Mouse (Mus musculus): ENCODE measurements around the gene Herpud2. TPM values are rescaled to one million over a fixed set of nuclear protein-coding genes. Genes with fewer than 3 reads are reported as not detected.
"Not testable (repeated sequence)": the region's sequence is repeated elsewhere in the genome, so short reads cannot be mapped to it uniquely, and the experiment has no call there.

Herpud2 gene
- polyA plus RNA-seq, 1 experiment from 2014 or later: 29.2 TPM

DNA sequence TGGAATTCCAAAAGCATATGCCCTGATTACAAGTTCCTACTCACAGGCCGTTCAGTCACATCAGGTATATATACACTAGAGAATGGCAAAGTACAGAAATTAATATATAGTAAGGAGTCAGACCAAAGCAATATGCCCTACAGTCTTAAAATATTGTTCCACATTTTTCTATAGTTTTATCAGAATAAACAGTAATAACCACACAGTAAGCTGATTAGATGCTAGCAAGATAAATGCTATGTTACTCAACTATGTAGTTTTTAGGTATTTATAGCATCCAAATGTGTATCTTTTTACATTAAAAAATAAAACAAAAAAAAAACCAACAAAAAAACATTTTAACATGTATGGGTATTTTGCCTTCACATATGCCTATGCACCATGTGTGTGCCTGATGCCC, 5.7 kb downstream of the Herpud2 start:
- peaks cover 24% of the 10 kb centered on the region for H3K4me1 ChIP-seq (replicated peaks)
- no peak overlapping the region for H3K4me2 ChIP-seq
- H3K9ac ChIP-seq: no peak overlapping the region
- ATAC-seq (replicated peaks; ENCODE audit: insufficient number of reproducible peaks, insufficient read depth, low FRiP score, low read depth): no peak
- H3K27me3 ChIP-seq: no peaks in the 10 kb centered on the region
- WGBS: 22% methylated on average over 1 of the region's 1 CpGs
- H3K36me3 ChIP-seq: no peaks in the 10 kb centered on the region
- 0 out of 2 replicates have a peak overlapping the region, but pooled peaks have one; percentile 27 for H3K27ac ChIP-seq
- no peak overlapping the region for H3K4me3 ChIP-seq
- no peaks in the 10 kb centered on the region for H3K9me3 ChIP-seq (replicated peaks)

GRCm38 (mm10) chr9:25143950-25144349, 7.7 kb downstream of the Herpud2 start:
- Histone ChIP-seq H3K36me3 (no peaks in the 10 kb centered on the region), H3K9me3 (replicated peaks) (no peaks in the 10 kb centered on the region), H3K9ac (no peak overlapping the region), H3K27me3 (no peaks in the 10 kb centered on the region), H3K27ac (no peak overlapping the region), H3K4me3 (no peak overlapping the region), H3K4me1 (replicated peaks) (peaks cover 25% of the 10 kb centered on the region), H3K4me2 (no peak overlapping the region)
- ATAC-seq (replicated peaks; ENCODE audit: insufficient number of reproducible peaks, insufficient read depth, low FRiP score, low read depth): no peak

GRCm38 (mm10) chr9:25142988-25143387, 8.6 kb downstream of the Herpud2 start:
- Histone ChIP-seq H3K9me3 (replicated peaks) (no peaks in the 10 kb centered on the region), H3K27ac (no peak overlapping the region), H3K36me3 (no peaks in the 10 kb centered on the region), H3K27me3 (no peaks in the 10 kb centered on the region), H3K4me2 (no peak overlapping the region), H3K4me1 (replicated peaks) (peaks cover 17% of the 10 kb centered on the region), H3K4me3 (no peak overlapping the region), H3K9ac (no peak overlapping the region)
- no peak for ATAC-seq (replicated peaks; ENCODE audit: insufficient number of reproducible peaks, insufficient read depth, low FRiP score, low read depth)
- 94% methylated on average over 1 of the region's 1 CpGs for WGBS

GRCm38 (mm10) chr9:25142041-25142440, 9.6 kb downstream of the Herpud2 start:
- no peak overlapping the region for H3K27ac ChIP-seq
- H3K4me2 ChIP-seq: no peak overlapping the region
- no peak for ATAC-seq (replicated peaks; ENCODE audit: insufficient number of reproducible peaks, insufficient read depth, low FRiP score, low read depth)
- H3K36me3 ChIP-seq: no peaks in the 10 kb centered on the region
- H3K4me1 ChIP-seq (replicated peaks): peaks cover 14% of the 10 kb centered on the region
- no peaks in the 10 kb centered on the region for H3K27me3 ChIP-seq
- WGBS: 94% methylated on average over 3 of the region's 3 CpGs
- no peak overlapping the region for H3K4me3 ChIP-seq
- H3K9me3 ChIP-seq (replicated peaks): no peaks in the 10 kb centered on the region
- no peak overlapping the region for H3K9ac ChIP-seq

DNA sequence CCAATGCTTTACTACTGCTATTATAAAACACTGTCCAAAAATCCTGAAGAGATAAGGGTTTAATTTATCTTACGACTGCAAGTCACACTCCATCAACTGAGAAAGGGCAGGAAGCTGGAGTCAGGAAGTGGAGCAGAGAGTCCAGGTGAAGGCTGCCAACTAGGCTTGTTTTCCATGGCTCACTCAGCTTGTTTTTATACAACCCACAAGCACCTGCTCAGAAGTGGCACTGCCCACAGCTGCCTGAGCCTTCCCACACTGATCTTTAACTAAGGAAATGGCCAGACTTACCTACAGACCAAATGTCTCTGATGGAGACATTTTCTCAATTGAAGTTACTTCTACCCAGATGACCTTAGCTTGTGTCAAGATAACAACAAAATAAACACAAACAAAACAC, 11.3 kb downstream of the Herpud2 start:
- no peak overlapping the region for H3K9ac ChIP-seq
- ATAC-seq (replicated peaks; ENCODE audit: insufficient number of reproducible peaks, insufficient read depth, low FRiP score, low read depth): no peak
- H3K36me3 ChIP-seq: no peaks in the 10 kb centered on the region
- no peaks in the 10 kb centered on the region for H3K27me3 ChIP-seq
- no peak overlapping the region for H3K4me2 ChIP-seq
- no peaks in the 10 kb centered on the region for H3K9me3 ChIP-seq (replicated peaks)
- H3K27ac ChIP-seq: no peak overlapping the region
- H3K4me1 ChIP-seq (replicated peaks): peaks cover 11% of the 10 kb centered on the region; the same call in 1 of the 2 replicates
- WGBS: 25% methylated on average over 1 of the region's 1 CpGs
- no peak overlapping the region for H3K4me3 ChIP-seq

- 85% methylated on average over 1 of the region's 1 CpGs for WGBS
- Histone ChIP-seq H3K27ac (no peak overlapping the region), H3K4me2 (no peak overlapping the region), H3K27me3 (no peaks in the 10 kb centered on the region), H3K9me3 (replicated peaks) (no peaks in the 10 kb centered on the region), H3K4me1 (replicated peaks) (peaks cover 8% of the 10 kb centered on the region; the same call in 1 of the 2 replicates), H3K4me3 (no peak overlapping the region), H3K36me3 (no peaks in the 10 kb centered on the region), H3K9ac (no peak overlapping the region)
- no peak for ATAC-seq (replicated peaks; ENCODE audit: insufficient number of reproducible peaks, insufficient read depth, low FRiP score, low read depth)
Measured at GRCm38 (mm10) chr9:25138900-25139299, 12.7 kb downstream of the Herpud2 start.

- no peak for ATAC-seq (replicated peaks; ENCODE audit: insufficient number of reproducible peaks, insufficient read depth, low FRiP score, low read depth)
- Histone ChIP-seq H3K4me2 (no peak overlapping the region), H3K4me3 (no peak overlapping the region), H3K4me1 (replicated peaks) (no peaks in the 10 kb centered on the region), H3K9me3 (replicated peaks) (no peaks in the 10 kb centered on the region), H3K27me3 (no peaks in the 10 kb centered on the region), H3K27ac (no peak overlapping the region), H3K36me3 (0 out of 2 replicates have a peak, but pooled peaks cover 3% of the 10 kb centered on the region), H3K9ac (no peak overlapping the region)
- WGBS: 63% methylated on average over 4 of the region's 4 CpGs
Measured at GRCm38 (mm10) chr9:25132920-25133319, 18.7 kb downstream of the Herpud2 start.

- no peak overlapping the region for H3K4me2 ChIP-seq
- no peaks in the 10 kb centered on the region for H3K4me1 ChIP-seq (replicated peaks)
- ATAC-seq (replicated peaks; ENCODE audit: insufficient number of reproducible peaks, insufficient read depth, low FRiP score, low read depth): no peak
- H3K27ac ChIP-seq: no peak overlapping the region
- H3K27me3 ChIP-seq: no peaks in the 10 kb centered on the region
- H3K9me3 ChIP-seq (replicated peaks): no peaks in the 10 kb centered on the region
- H3K9ac ChIP-seq: no peak overlapping the region
- H3K36me3 ChIP-seq: 0 out of 2 replicates have a peak, but pooled peaks cover 3% of the 10 kb centered on the region
- H3K4me3 ChIP-seq: no peak overlapping the region
Measured at GRCm38 (mm10) chr9:25132253-25132652, 19.4 kb downstream of the Herpud2 start.

DNA sequence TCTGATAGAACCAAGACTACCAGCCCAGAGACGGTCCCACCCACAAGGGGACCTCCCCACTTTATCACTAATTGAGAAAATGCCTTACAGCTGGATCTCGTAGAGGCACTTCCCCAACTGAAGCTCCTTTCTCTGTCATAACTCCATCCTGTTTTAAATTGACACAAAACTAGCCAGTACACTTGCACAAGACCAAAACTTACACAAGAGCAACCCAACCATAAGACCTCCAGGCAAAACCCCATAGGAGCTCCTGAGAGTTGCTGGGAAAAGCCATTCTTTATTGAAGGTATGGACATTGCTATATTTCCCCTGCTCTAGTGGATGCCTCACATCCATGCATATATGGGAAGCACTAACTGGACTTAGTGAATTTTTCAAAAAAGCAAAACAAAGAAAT, 27.6 kb downstream of the Herpud2 start:
- Histone ChIP-seq H3K4me3 (no peak overlapping the region), H3K36me3 (peaks cover 32% of the 10 kb centered on the region), H3K27me3 (no peaks in the 10 kb centered on the region), H3K4me1 (replicated peaks) (no peaks in the 10 kb centered on the region), H3K9me3 (replicated peaks) (no peaks in the 10 kb centered on the region), H3K9ac (no peak overlapping the region), H3K27ac (no peak overlapping the region), H3K4me2 (no peak overlapping the region)
- ATAC-seq (replicated peaks; ENCODE audit: insufficient number of reproducible peaks, insufficient read depth, low FRiP score, low read depth): no peak
- WGBS: 62% methylated on average over 2 of the region's 2 CpGs

DNA sequence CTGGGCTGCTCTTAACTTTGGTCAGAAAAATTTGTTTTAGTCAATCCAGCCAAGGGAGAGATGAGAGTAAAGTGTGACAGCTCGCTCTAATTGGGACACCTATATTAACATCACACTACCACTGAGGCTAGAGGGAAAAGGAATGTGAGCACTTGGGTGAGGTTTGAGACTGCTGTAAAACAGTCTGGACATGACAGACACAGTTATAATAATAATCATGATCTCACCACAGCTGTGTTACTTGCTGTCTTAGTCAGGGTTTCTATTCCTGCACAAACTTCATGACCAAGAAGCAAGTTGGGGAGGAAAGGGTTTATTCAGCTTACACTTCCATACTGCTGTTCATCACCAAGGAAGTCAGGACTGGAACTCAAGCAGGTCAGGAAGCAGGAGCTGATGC, 28.0 kb downstream of the Herpud2 start:
- H3K9ac ChIP-seq; H3K9me3 ChIP-seq (replicated peaks); H3K27me3 ChIP-seq; H3K4me3 ChIP-seq; H3K4me1 ChIP-seq (replicated peaks); H3K4me2 ChIP-seq; ATAC-seq (replicated peaks; ENCODE audit: insufficient number of reproducible peaks, insufficient read depth, low FRiP score, low read depth); H3K27ac ChIP-seq: not testable (repeated sequence)
- WGBS: 100% methylated on average over 1 of the region's 1 CpGs
- peaks cover 32% of the 10 kb centered on the region for H3K36me3 ChIP-seq

DNA sequence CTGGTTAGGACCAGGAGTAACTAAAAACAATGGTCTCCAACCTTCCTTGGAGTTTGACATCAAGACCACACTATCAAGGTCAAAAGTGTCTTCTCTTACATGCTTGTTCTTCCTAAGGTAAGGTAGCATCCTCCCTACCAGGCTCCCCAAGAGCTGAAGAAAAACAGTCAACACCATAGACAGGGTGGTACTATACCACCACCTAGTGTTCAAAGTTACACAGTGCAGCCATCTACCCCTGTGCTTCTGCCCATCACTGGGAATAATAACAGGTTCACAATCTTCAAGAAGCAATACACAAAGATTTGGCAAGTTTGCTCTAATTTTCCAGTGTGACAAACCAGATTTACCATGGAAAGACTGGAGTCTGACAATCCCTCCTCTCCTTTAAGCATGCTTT, 47.0 kb downstream of the Herpud2 start:
- Histone ChIP-seq H3K9me3 (replicated peaks) (peaks cover 8% of the 10 kb centered on the region; the same call in 1 of the 2 replicates), H3K36me3 (peaks cover 41% of the 10 kb centered on the region), H3K27ac (no peak overlapping the region), H3K4me3 (no peak overlapping the region), H3K9ac (no peak overlapping the region), H3K4me2 (no peak overlapping the region), H3K27me3 (no peaks in the 10 kb centered on the region), H3K4me1 (replicated peaks) (0 out of 2 replicates have a peak, but pooled peaks cover 3% of the 10 kb centered on the region)
- ATAC-seq (replicated peaks; ENCODE audit: insufficient number of reproducible peaks, insufficient read depth, low FRiP score, low read depth): no peak

- H3K4me1 ChIP-seq (replicated peaks): 0 out of 2 replicates have a peak, but pooled peaks cover 3% of the 10 kb centered on the region
- H3K9me3 ChIP-seq (replicated peaks): peaks cover 8% of the 10 kb centered on the region; the same call in 1 of the 2 replicates
- no peaks in the 10 kb centered on the region for H3K27me3 ChIP-seq
- H3K9ac ChIP-seq: no peak overlapping the region
- H3K36me3 ChIP-seq: peaks cover 33% of the 10 kb centered on the region
- ATAC-seq (replicated peaks; ENCODE audit: insufficient number of reproducible peaks, insufficient read depth, low FRiP score, low read depth): no peak
- 94% methylated on average over 1 of the region's 1 CpGs for WGBS
- no peak overlapping the region for H3K4me2 ChIP-seq
- H3K4me3 ChIP-seq: no peak overlapping the region
- H3K27ac ChIP-seq: no peak overlapping the region
Measured at GRCm38 (mm10) chr9:25102881-25103280, 48.7 kb downstream of the Herpud2 start.

Measured in heart, embryonic 15.5 days (tissue).